Mouse (Mus musculus): Measurements from ENCODE around the gene Ttc30a1.

Ttc30a1 gene

DNA sequence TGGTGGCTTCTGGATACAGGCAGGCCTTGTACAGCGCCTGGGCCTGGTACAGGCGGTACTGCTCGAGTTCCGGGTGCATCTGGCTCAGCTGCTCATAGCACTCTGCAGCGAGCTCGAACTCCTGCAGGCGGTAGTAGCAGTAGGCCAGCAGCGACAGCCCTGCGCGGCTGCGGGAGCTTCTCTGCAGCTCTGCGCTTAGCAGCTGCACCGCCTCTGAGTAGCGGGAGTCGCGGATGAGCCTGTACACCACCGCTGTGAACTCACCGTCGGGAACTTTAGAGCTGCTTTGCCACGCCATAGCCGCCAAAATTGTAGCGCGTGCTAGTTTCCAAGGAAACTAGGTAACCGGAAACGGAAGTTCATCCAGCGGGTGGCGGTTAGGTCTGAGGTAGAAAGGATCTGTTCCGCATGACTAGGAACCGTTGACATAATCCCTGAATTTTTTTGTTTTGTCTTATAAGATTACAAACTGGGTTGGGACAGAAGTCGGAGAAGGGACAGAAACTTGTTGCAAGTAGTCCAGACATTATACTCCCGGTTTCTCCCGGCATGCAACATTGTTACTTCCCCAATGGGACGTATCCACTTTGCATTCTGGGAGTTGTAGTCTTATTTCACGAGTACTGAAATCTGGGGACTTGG, at the start of gene Ttc30a1:
TSS of gene Ttc30a1 (minus strand) at position 528 of the 642 bp plus-strand sequence.
- DNase-seq (ENCODE audit: extremely low read depth, insufficient read length, low spot score), result peak; percentile 38

DNA sequence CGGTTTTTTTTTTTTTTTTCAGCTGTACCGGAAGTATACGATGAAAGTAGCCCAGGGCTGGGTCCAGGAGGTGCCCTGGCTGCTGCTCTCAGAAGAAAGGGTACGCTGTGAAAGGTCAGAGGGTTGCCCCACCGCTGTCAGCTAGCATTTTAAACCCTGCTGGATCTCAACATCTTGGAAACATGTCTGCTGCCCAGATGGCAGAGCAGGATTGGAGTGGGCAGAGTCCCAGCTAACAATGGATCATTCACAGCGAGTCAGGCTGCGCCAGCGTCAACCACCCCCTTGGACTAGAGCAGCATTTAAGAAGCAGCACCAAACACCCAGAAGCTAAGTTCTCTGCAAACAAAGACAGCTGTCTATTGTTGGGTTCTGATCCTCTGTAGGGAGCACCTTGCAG, 48.3 kb upstream of the Ttc30a1 start:
- DNase-seq (ENCODE audit: extremely low read depth, insufficient read length, low spot score), result no peak

- DNase-seq (ENCODE audit: extremely low read depth, insufficient read length, low spot score), result no peak
Measured at GRCm38 (mm10) chr2:76029081-76029901, 47.5 kb upstream of the Ttc30a1 start.

GRCm38 (mm10) chr2:76016890-76017289, 35.1 kb upstream of the Ttc30a1 start:
- DNase-seq (ENCODE audit: extremely low read depth, insufficient read length, low spot score), result no peak

- DNase-seq (ENCODE audit: extremely low read depth, insufficient read length, low spot score), result no peak
Measured at GRCm38 (mm10) chr2:76016136-76016535, 34.4 kb upstream of the Ttc30a1 start.

DNA sequence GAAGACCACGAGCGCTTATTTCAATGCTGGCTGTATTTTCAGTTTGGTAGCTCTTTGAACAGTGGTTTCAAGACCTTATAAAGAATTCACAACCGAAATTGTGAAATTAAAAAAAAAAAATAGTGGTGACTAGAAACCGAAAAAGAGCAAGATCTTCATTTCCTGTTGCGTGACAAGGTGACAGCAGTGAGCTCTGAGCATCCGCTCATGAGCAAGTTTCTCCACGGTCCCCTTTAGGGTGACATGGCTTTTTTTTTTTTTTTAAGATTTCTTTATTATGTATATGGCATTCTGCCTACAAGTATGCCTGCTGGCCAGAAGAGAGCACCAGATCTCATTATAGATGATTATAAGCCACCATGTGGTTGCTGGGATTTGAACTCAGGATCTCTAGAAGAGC, 33.7 kb upstream of the Ttc30a1 start:
- DNase-seq (ENCODE audit: extremely low read depth, insufficient read length, low spot score), result no peak

DNA sequence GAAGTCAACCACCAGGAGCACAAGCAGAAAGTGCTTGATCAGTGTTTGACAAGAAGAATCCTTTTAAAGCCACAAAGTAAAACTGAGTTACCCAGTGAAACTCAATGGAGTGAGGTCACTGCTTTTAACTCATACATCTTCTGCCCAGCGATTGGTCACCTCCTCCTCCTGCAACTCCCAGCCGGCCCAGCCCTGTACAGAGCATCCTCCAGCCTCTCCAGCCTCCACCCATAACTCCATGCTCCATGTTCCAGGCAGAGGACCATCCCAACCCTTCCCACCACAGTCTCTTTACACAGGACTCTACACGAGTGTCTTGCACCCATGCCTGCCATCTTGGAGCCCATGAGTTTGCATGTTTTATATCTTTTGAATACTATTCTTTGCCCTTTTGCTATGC, 32.9 kb upstream of the Ttc30a1 start:
- DNase-seq (ENCODE audit: extremely low read depth, insufficient read length, low spot score), result no peak

GRCm38 (mm10) chr2:76006194-76006593, 24.4 kb upstream of the Ttc30a1 start:
- no peak for DNase-seq (ENCODE audit: extremely low read depth, insufficient read length, low spot score)

GRCm38 (mm10) chr2:76002899-76003298, 21.1 kb upstream of the Ttc30a1 start:
- no peak for DNase-seq (ENCODE audit: extremely low read depth, insufficient read length, low spot score)

DNA sequence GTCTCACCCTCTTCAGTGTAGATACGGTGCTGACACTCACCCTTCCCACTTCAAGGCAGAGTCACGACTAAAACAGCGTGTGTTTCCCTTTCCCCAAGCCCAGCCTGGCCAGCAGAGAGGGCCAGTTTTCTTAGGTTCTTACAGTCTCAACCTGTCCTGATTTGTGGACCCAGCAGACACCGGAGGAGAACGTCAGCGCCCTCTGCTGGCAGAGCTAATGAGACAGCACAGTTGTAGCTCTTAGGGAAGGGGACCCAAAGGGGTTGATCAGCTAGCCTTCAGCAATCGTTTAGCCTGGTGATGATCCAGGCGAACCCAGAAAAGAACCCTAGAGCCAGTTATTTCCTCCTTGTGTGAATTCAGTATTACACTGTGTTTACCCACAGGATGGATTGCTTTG, 19.6 kb upstream of the Ttc30a1 start:
- DNase-seq (ENCODE audit: extremely low read depth, insufficient read length, low spot score), result no peak

DNA sequence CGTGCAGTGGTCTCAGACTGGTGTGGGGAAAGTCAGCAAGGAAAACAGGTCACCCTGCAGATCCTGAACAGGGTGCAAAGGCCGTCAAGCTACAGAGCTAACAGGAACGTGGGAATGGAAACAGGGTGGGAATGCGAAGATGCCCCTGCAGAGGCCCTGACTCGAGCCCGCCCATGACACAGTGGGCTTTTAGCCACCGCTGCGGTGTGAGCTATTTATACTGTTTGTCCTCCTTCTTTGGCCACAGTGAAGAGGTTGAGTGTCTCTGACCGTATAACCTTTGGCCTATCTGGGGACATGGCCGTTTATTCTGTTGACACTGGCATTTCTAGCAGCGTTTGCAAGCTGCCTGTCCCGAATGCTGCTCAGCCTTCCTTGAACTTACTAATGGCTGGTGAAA, 17.9 kb upstream of the Ttc30a1 start:
- no peak for DNase-seq (ENCODE audit: extremely low read depth, insufficient read length, low spot score)

DNA sequence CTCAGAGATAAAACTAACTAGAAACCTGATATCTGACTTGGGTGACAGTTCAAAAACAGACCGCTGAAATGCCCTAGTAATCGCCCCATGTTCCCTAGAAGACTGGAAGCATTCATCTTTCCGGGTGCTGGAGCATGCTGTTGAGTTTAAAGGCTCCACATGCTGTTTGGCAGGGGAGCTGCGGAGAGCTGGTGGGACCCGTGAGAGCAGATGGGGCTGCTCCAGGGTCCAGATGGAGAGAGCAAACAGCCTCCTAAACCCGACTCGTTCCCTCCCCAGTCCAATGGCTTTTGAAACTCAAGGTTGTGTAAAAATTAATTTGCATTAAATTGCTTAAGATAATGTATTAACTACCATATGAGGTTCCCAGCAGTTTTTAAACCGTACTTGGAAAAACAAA, 16.9 kb upstream of the Ttc30a1 start:
- no peak for DNase-seq (ENCODE audit: extremely low read depth, insufficient read length, low spot score)

- peak; percentile 12 for DNase-seq (ENCODE audit: extremely low read depth, insufficient read length, low spot score)
Measured at GRCm38 (mm10) chr2:75997726-75998125, 16.0 kb upstream of the Ttc30a1 start.

DNA sequence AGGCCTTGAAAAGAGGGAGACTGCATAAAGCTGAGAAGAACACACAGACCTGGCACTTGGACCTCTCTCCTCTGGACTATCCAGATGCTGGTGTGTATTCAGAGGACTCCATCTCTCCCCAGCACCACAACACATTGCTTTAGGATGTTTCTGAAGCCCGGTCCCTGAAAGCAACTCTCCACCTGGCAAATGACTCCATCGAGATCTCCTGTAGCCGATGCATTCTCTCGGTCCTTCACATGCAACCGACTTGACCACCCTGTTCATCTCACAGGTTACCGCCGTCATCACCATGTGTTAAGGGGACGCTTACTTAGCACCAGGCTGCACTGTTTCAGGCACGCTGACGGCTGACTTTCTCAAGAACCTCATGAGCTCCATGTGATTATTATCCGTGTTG, 13.1 kb upstream of the Ttc30a1 start:
- no peak for DNase-seq (ENCODE audit: extremely low read depth, insufficient read length, low spot score)

- DNase-seq (ENCODE audit: extremely low read depth, insufficient read length, low spot score), result no peak
Measured at GRCm38 (mm10) chr2:75991581-75992205, 9.9 kb upstream of the Ttc30a1 start.

DNA sequence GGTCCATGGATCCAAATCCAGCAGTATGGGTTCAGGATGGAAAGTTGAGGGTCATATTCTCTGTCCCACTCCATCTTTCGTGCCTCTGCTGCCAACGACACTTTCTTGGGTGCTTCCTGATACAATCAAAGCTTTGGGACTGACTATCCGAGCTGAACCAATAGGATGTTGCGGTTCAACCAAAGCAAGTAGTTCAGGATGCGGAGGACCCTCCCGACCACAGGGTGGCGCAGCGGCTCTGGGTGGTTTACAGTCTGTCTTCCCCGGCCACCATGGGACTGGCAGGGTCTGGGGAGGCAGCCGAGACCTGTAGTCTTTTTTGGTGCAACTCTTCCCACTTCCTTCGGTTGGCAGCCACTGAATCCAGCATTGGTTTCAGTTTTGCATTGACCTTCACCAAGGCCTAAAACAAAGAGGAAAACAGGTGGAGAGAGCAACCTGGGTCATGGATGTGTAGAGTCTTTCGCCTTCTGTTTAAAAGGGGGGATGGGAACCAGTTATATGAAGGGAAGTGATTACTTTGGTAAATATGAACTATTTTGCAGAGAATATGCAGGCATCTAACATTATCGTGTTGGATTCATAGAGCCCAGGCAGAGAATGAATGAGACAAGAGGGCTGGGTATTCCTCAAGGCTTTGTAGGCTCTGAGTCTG, 9.2 kb upstream of the Ttc30a1 start:
- DNase-seq (ENCODE audit: extremely low read depth, insufficient read length, low spot score), result peak; percentile 32

DNA sequence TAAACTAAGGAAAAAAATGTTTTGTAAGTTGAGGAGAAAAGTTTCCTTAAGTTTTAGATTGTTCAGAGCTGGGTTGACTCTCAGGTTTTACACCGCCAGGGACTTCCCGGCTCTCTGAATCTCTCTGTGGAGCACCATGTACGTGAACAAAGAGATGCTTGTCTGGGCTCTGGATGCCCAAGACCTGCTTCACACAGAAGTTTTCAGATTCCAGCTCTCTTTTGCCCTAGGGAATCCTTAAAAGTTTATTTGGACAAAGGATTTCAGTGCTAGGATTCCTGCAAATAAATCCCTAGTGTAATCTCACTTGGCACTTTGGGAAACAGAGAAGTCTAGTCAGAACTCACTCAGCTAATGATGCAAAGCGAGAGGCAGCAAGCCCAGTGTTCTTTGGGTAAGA, 7.9 kb upstream of the Ttc30a1 start:
- no peak for DNase-seq (ENCODE audit: extremely low read depth, insufficient read length, low spot score)

GRCm38 (mm10) chr2:75988779-75989363, 7.1 kb upstream of the Ttc30a1 start:
- DNase-seq (ENCODE audit: extremely low read depth, insufficient read length, low spot score), result no peak

DNA sequence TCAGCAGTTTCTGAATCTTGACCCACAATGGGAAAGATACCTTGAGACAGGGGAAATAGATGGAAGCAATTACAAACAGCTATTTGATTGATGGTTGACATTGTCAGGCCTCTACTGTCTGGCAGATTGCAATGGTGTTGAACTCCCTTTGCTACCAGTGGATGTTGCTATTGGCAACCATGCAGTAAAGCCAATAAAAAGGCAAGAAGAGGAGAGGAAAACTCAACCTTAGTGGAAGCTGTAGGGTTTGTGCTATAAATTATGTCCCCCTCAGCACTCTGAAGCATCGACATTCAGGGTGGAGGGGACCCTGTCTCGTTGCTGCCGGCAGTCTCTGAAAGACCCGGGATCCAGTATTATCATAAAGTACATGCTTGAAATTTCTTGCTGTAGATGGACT, 6.6 kb upstream of the Ttc30a1 start:
- DNase-seq (ENCODE audit: extremely low read depth, insufficient read length, low spot score), result no peak

GRCm38 (mm10) chr2:75987739-75988138, 6.0 kb upstream of the Ttc30a1 start:
- DNase-seq (ENCODE audit: extremely low read depth, insufficient read length, low spot score), result peak; percentile 30

DNA sequence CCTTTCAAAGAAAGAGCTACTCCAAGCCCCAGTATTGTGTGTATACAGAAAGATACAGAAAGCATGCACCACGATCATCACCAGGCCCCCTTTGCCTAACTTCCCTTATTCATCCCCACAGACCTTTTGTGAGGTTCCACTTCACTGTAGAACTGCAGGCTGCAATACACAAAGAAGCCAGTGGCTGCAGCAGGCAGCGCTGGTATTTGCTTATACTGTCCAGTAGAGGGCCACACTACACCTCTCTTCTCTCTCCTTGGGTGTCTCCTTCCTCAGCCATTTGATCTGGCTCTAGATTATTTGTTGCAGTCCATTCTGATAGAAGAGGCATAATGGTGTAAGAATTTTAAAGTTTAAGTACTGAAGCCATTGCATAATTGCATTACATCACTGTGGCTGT, 3.4 kb upstream of the Ttc30a1 start:
- DNase-seq (ENCODE audit: extremely low read depth, insufficient read length, low spot score), result no peak
